Mouse (Mus musculus) layer of hippocampus, adult 11-12 months (tissue): ENCODE data around the gene Prm2.

Experiments used
- DNase-seq: peaks from one replicate; pipeline ENCODE4 v3.0.0; 2022; ENCODE audit warnings: low spot score

The Prm2 gene

DNA sequence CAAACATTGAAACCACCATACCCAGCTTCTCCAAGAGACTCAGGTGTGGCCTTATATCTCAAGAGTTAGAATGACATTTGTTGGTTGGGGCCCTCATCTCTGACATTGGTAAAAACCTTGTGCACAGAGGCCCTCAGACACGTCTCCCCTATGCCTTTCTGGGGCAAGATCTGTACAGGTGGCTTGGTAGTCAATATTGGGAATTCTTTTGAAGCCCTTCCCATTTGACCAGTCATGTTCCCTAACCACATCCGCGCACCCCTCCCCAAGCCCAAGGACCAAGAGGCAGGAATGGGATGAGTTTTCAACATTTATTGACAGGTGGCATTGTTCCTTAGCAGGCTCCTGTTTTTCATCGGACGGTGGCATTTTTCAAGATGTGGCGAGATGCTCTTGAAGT, at the start of gene Prm2:
Prm2 (minus strand) TSS at position 101 of the 400 bp plus-strand sequence.
- DNase-seq = no peak

DNA sequence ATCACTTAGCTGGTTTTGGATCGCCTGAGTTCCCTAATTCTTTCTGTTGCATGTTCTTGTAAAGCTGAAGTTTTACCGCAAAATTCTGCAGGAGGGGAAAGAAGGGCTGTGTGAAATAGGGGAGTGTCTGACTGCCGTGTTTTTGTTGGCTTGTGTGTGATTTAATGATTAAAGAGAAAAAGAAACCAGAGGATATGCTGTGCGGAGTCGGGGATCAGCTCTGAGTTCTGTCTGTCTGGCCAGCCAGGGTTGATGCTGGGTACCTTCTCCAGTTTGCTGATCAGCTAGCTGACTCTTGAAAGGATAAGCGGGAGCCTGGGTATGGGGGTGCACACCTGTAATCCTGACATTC, 48.4 kb upstream of the Prm2 start:
- no peak for DNase-seq

DNA sequence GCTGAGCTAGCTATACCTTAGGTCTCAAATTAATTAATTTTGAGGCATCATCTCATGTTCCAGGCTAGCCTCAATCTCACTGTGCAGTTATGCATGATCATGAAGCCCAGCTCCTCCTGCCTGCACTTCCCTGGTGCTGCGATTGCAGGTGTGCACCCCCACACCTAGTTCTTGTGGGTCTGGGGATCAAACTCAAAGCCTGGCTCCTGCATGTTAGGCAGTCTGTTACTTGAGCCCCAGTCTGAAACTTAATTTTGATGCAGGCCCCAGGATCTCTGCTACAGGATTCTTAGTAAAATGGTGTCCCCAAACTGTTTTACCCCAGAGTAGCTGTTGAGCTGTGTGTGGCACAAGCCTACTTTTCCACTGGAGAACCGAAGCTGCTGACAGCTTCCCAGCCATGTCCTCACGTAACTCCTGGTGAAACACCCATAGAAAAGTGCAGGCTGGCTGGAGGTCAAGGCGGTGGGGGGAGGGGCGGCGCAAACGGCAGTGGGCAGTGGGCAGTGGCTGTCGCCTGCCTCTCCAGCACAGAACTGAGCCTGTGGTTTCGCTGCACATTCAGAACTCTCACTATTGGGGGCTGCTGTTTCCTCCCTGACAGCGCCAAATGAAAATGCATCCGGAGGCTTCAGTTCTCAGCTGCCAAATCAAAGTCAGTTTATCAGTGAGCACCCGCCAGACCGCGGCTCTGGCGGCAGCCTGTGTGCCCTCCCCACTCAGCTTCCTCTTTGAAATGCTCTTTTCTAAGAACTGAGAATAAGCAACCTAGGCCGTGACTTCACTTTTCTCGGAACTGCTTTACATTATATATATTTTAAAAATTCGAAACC, 47.8 kb upstream of the Prm2 start:
- no peak for DNase-seq

GRCm38 (mm10) chr16:10842282-10842855, 46.4 kb upstream of the Prm2 start:
- DNase-seq = no peak

DNA sequence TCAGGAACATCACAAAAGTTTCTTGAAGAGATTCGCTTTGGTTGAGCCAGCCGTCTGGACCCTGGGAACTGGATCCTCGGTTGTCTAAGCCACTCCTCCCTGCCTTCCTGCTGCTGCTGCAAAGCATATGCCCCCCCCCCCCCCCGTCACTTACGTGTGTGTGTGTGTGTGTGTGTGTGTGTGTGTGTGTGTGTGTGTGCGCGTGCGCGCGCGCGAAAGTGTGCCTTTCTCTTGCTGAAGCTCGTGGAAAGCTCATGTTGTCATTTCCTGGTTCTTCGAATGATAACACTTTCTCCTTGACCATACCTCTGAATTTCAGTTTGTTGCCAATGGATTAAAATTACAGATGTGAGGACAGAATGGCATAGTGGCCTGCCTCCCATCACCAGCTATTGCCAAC, 44.1 kb upstream of the Prm2 start:
- DNase-seq = no peak

DNA sequence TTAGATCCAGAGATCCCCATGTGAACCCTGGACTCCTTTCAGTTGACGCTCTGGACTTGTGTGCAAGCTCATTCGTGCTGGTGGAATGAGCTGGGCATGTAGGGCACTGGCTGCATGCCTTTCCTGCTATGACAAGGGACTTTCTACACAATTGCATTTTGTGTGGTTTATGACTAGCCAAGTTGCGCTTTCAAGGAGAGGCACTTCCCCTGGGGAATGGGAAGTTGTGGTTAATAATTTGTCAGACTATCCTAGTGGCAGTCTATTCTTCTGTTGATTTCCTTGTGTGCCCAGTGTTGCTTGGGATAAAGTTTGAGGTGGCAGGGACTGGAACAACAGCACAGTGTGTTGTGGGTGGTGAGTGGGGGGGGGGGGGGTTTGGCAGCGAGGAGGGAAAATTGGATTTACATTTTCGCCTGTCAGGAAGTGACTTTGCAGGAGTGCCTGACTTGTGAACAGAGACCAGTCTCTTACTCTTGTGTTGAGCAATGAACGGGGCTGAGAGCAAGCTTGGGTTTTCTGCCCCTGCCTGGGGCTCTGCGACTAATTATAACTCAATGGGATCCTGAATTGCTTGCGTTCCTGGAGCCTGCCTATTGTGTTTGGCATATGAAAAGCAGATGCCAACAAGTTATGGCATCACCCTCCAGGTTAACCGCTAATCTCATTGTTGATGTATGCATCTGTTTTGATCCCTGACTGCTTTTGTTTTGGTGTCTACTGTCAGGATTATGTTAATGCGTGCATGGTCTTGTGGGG, 42.7 kb upstream of the Prm2 start:
- no peak for DNase-seq

GRCm38 (mm10) chr16:10837903-10838302, 42.0 kb upstream of the Prm2 start:
- DNase-seq = no peak

- DNase-seq = no peak
Observed at GRCm38 (mm10) chr16:10837250-10837649, 41.3 kb upstream of the Prm2 start.

DNA sequence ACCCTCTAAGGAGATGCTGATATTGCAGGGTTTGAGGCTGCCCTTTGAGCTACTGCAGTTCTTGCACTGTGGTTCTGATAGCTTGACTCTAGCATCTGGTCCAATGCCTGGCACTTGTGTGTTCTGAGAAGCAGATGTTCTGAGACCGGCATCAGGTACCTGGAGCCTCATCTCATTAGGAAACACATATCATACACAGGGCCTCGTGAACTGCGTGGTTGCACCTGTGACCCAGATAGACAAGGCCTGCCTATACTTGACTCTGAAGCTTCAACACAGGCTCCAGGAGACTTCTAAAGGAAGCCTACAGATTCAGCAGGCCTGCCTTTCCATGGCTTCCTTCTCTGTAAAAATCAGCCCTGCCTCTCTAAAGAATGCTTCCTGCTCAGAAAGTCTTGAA, 40.5 kb upstream of the Prm2 start:
- DNase-seq = no peak

DNA sequence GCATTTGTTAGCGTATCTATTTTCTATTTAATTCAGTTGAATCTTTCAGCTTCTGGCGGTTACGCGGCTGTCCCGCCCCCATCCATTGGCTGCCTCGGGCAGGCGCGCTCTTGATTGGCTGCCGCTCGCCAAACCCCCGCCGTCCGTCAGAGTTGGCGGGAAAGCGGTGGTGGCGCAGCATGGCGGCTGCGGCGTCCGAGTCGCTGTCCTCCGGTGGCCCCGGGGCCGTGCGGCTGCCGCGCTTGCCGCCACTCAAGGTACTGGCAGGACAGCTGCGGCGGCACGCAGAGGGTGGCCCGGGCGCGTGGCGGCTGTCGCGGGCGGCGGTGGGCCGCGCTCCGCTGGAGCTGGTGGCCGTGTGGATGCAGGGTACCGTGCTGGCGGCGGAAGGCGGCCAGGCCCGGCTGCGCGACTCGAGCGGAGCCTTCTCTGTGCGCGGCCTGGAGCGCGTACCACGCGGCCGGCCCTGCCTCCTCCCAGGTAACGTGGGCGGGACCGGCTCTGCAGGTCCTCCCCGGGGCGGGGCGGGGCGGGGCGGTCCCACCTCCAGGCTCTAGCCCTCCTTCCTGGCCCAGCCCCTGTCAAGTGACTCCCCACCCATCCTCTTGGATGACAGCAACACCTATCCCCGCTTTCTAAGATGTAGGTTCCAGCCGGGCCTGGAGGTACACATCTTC, 39.1 kb upstream of the Prm2 start, which contains the start of gene Rmi2:
Rmi2 (plus strand) TSS at position 149 of the 677 bp plus-strand sequence.
- peak; percentile 75 for DNase-seq

- DNase-seq = no peak
Observed at GRCm38 (mm10) chr16:10834542-10834910, 38.6 kb upstream of the Prm2 start.

GRCm38 (mm10) chr16:10828461-10828805, 32.5 kb upstream of the Prm2 start:
- DNase-seq = no peak

GRCm38 (mm10) chr16:10827766-10828460, 32.0 kb upstream of the Prm2 start:
- DNase-seq = no peak

- DNase-seq = no peak
Observed at GRCm38 (mm10) chr16:10827269-10827668, 31.3 kb upstream of the Prm2 start.

DNA sequence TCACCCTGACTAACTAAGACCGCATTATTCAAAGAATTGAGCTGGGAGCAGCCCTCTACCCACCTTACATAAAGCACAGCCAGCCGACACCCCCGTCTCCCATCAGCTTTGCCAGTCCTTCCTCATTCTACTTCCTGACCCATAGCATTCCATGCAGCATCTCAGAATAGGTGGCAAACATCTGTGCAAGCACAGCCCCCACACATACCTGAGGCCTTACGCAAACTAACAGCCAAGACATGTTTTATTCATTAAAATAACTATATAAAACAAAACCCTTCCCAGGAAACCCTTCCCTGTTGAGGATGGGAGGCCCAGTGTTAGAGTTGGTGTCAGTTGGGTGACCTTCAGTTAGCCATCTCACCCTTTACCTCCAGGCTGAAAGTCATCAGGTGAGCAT, 29.9 kb upstream of the Prm2 start:
- no peak for DNase-seq

- no peak for DNase-seq
Observed at GRCm38 (mm10) chr16:10824536-10824935, 28.6 kb upstream of the Prm2 start.

DNA sequence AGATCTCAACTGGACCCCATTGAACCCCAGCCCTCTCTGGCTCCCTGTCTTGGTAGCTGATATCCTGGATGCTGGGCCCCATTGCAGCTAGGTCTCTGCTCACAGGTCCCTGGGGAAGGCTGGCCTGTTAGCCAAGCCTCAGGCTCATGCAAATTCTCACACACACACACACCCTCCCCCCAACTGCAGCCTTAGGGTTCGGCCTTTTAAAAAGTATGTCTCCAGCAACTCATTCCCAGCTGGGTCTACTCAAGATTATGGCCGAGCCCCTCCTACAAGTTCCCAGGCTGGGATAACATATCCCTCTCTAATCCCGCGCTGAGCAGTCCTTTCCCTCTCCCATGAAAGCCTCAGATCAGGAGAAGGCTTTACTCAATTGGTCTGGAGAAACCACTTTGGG, 25.5 kb upstream of the Prm2 start:
- no peak for DNase-seq

DNA sequence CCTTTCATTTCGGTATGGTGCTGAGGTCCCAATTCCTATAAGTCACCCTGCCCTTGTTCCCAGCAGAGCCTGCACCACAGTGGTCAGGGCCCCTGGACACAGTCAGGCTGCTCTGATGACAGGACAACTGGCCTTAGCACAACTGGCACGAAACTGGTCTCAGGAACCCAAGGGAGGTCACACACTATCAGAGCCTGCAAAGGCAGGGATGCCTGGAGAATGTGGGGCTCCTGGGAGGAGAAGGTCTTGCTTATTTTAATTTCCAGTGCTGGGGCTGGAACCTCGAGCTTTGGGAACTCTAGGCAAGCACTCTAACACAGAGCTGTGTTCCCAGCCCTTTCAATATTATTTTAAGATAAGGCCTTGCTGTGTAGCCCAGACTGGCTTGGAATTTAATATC, 24.0 kb upstream of the Prm2 start:
- no peak for DNase-seq

GRCm38 (mm10) chr16:10818579-10819135, 22.7 kb upstream of the Prm2 start:
- no peak for DNase-seq

DNA sequence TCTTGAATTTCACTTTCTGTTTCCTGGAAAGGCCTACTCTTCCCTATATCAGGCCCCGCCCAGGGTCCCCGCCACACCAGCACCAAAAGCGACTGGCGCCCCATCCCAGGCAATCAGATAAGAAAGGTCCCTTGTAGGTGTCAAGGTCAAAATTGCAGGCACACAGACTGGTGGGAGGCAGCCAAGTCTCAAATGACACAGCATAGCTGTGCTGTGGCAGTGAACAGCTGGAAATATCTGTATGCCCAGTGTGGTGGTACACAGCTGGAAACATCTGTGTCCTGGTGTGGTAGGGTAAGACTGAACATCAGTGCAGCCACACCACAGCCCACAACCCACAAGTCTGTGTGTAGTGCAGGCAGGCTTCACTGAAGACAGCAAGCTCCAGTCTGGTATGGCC, 18.9 kb upstream of the Prm2 start:
- no peak for DNase-seq

DNA sequence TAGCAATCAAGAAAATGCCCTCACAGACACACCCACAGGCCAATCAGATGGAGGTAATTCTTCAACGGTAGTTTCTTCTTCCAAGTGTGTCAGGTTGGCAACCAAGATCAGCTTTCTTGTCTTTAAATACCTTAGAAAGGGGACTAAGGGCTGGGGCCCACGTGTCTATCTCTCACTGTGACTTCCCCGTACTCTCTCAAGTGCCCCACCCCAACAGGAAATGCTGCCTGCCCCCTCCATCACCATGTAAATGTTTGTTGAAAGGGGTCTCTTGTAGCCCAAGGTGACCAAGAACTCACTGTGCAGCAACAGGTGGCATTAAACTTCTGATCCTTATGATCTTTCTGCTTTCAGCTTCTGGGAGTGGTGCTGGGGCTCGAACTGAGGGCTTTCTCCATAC, 17.8 kb upstream of the Prm2 start:
- no peak for DNase-seq

DNA sequence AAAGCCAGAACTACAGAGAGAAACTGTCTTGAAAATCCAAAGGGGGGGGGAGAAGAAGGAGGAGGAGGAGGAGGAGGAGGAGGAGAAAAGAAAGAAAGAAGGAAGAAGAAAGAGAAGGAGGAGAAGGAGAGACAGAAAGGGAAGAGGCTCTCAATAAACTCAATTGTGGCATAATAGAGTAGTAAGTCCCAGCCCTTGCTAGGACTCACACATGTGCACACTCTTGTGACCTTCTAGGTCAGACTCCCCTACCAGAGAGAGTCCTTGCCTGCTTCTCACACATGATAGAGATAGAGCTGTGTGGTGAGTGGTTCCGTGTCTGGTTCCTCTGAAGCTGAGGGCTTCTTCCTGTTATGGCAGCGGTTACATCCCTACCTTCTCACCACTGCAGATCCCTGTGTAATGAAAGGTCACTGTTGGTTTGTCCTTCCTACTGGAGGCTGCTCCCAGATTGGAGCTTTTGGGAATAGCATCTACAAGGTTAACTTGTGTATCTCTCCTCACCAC, 17.0 kb upstream of the Prm2 start, which contains the start of gene Gm11172:
Gm11172 (plus strand) TSS at position 51 of the 507 bp plus-strand sequence.
- DNase-seq = no peak
